Mouse (Mus musculus) cerebellum, adult 11 months (tissue): Measurements from ENCODE around the gene Tnip1.
"Not testable (repeated sequence)": the region's sequence is repeated elsewhere in the genome, so short reads cannot be mapped to it uniquely, and the experiment has no call there.

ENCODE experiments used
- DNase-seq: peaks from one replicate; pipeline ENCODE4 v3.0.0; 2022

The Tnip1 gene

GRCm38 (mm10) chr11:54971365-54972048 lies 8.8 kb upstream of the Tnip1 start:
- no peak for DNase-seq

GRCm38 (mm10) chr11:54965234-54965633 lies 2.5 kb upstream of the Tnip1 start:
- no peak for DNase-seq

- DNase-seq, result no peak
Measured at GRCm38 (mm10) chr11:54961921-54962320, 796 bp downstream of the Tnip1 start.

- DNase-seq, result no peak
Measured at GRCm38 (mm10) chr11:54961164-54961850, 1.4 kb downstream of the Tnip1 start.

GRCm38 (mm10) chr11:54960251-54960650 lies 2.5 kb downstream of the Tnip1 start:
- DNase-seq, result no peak

GRCm38 (mm10) chr11:54958571-54959073 lies 4.1 kb downstream of the Tnip1 start:
- DNase-seq, result no peak

GRCm38 (mm10) chr11:54957708-54958107 lies 5.0 kb downstream of the Tnip1 start:
- DNase-seq, result not testable (repeated sequence)

GRCm38 (mm10) chr11:54956912-54957311 lies 5.8 kb downstream of the Tnip1 start:
- DNase-seq, result no peak

- peak; percentile 97 for DNase-seq
Measured at GRCm38 (mm10) chr11:54955735-54956480, 6.8 kb downstream of the Tnip1 start.

GRCm38 (mm10) chr11:54955400-54955734 lies 7.3 kb downstream of the Tnip1 start:
- not testable (repeated sequence) for DNase-seq

- no peak for DNase-seq
Measured at GRCm38 (mm10) chr11:54954716-54955115, 8.0 kb downstream of the Tnip1 start.

GRCm38 (mm10) chr11:54953993-54954446 lies 8.7 kb downstream of the Tnip1 start:
- no peak for DNase-seq

- no peak for DNase-seq
Measured at GRCm38 (mm10) chr11:54952651-54953050, 10.1 kb downstream of the Tnip1 start.

- no peak for DNase-seq
Measured at GRCm38 (mm10) chr11:54950684-54951083, 12.0 kb downstream of the Tnip1 start.

- no peak for DNase-seq
Measured at GRCm38 (mm10) chr11:54949717-54950116, 13.0 kb downstream of the Tnip1 start.

- no peak for DNase-seq
Measured at GRCm38 (mm10) chr11:54944702-54945101, 18.0 kb downstream of the Tnip1 start.

- peak; percentile 48 for DNase-seq
Measured at GRCm38 (mm10) chr11:54940056-54940455, 22.7 kb downstream of the Tnip1 start.

- no peak for DNase-seq
Measured at GRCm38 (mm10) chr11:54939501-54939900, 23.2 kb downstream of the Tnip1 start.

GRCm38 (mm10) chr11:54936771-54937140 lies 26.0 kb downstream of the Tnip1 start:
- no peak for DNase-seq

- DNase-seq, result no peak
Measured at GRCm38 (mm10) chr11:54936035-54936770, 26.5 kb downstream of the Tnip1 start.

GRCm38 (mm10) chr11:54934198-54934597 lies 28.5 kb downstream of the Tnip1 start:
- DNase-seq, result no peak

- no peak for DNase-seq
Measured at GRCm38 (mm10) chr11:54932540-54932939, 30.2 kb downstream of the Tnip1 start.
